Mouse (Mus musculus) neutrophil, adult 5-6 weeks (primary cell): ENCODE data around the gene Srxn1. TPM values are rescaled to one million over a fixed set of nuclear protein-coding genes. Genes with fewer than 3 reads are reported as not detected.

ENCODE experiments used
- ATAC-seq: fragments of 151-379, 151-347 bp; 2 replicates; pipeline ENCODE4 v1.8.0; 2017; ENCODE audit warnings: mild to moderate bottlenecking, moderate TSS enrichment; ENCODE audit not compliant: insufficient number of reproducible peaks, poor library complexity, low FRiP score, severe bottlenecking; ENCODE audit errors: extremely low read depth
- total RNA-seq: library from RNA; stranded (forward); fragments of 200-1000 nt; gene quantifications from 2 replicates; pipeline ENCODE4 v1.2.3, GENCODE M21; 2017

The Srxn1 gene
- total RNA-seq, 1 experiment from 2014 or later: 3.6 TPM

GRCm38 (mm10) chr2:152086451-152086850 is 18.9 kb upstream of the Srxn1 start:
- ATAC-seq: no peak

GRCm38 (mm10) chr2:152087111-152087510 is 18.2 kb upstream of the Srxn1 start:
- no peak for ATAC-seq

- no peak for ATAC-seq
Observed at GRCm38 (mm10) chr2:152089078-152089477, 16.2 kb upstream of the Srxn1 start.

GRCm38 (mm10) chr2:152089581-152089980 is 15.7 kb upstream of the Srxn1 start:
- ATAC-seq: no peak

GRCm38 (mm10) chr2:152090486-152090885 is 14.8 kb upstream of the Srxn1 start:
- ATAC-seq: no peak

- no peak for ATAC-seq
Observed at GRCm38 (mm10) chr2:152091342-152092056, 13.8 kb upstream of the Srxn1 start.

- ATAC-seq: no peak
Observed at GRCm38 (mm10) chr2:152092927-152093326, 12.4 kb upstream of the Srxn1 start.

- ATAC-seq: no peak
Observed at GRCm38 (mm10) chr2:152093356-152093792, 11.9 kb upstream of the Srxn1 start.

GRCm38 (mm10) chr2:152094856-152095545 is 10.3 kb upstream of the Srxn1 start:
- ATAC-seq: no peak

- ATAC-seq: no peak
Observed at GRCm38 (mm10) chr2:152096922-152097321, 8.4 kb upstream of the Srxn1 start.

GRCm38 (mm10) chr2:152097916-152098315 is 7.4 kb upstream of the Srxn1 start:
- no peak for ATAC-seq

GRCm38 (mm10) chr2:152099538-152099937 is 5.8 kb upstream of the Srxn1 start:
- no peak for ATAC-seq

GRCm38 (mm10) chr2:152101761-152102160 is 3.6 kb upstream of the Srxn1 start:
- no peak for ATAC-seq

- no peak for ATAC-seq
Observed at GRCm38 (mm10) chr2:152102369-152102768, 2.9 kb upstream of the Srxn1 start.

- ATAC-seq: no peak
Observed at GRCm38 (mm10) chr2:152104711-152105317, 502 bp upstream of the Srxn1 start.

- no peak for ATAC-seq
Observed at GRCm38 (mm10) chr2:152106225-152106595, 894 bp downstream of the Srxn1 start.

- ATAC-seq: no peak
Observed at GRCm38 (mm10) chr2:152106597-152106996, 1.3 kb downstream of the Srxn1 start.

GRCm38 (mm10) chr2:152108702-152109101 is 3.4 kb downstream of the Srxn1 start:
- no peak for ATAC-seq

- no peak for ATAC-seq
Observed at GRCm38 (mm10) chr2:152109386-152109785, 4.1 kb downstream of the Srxn1 start.

- no peak for ATAC-seq
Observed at GRCm38 (mm10) chr2:152111311-152111710, 6.0 kb downstream of the Srxn1 start.
